Mouse (Mus musculus) intestine, postnatal 0 days (tissue): ENCODE results near the gene Gm11172. TPM values are rescaled to one million over a fixed set of nuclear protein-coding genes. Genes with fewer than 3 reads are reported as not detected.
"Not testable (repeated sequence)": the region's sequence is repeated elsewhere in the genome, so short reads cannot be mapped to it uniquely, and the experiment has no call there.

ENCODE experiments used
- ATAC-seq: fragments of 200-750 bp; cut with Nextera tagmentation; 2 replicates; pipeline ENCODE4 v1.8.0; 2017; ENCODE audit warnings: mild to moderate bottlenecking, moderate TSS enrichment, moderate library complexity
- H3K27ac ChIP-seq: fragments of 300-500 bp; sonication (generic); 2 replicates; pipeline ENCODE4 v1.5.1; 2014; ENCODE audit warnings: mild to moderate bottlenecking, low read depth, low read length, moderate library complexity
- H3K27me3 ChIP-seq: fragments of 300-500 bp; sonication (generic); replicated peaks from 2 replicates; pipeline ENCODE4 v1.6.1; 2014; ENCODE audit warnings: low read length, mixed read lengths; ENCODE audit not compliant: control insufficient read depth, insufficient read depth
- H3K36me3 ChIP-seq: fragments of 300-500 bp; sonication (generic); 2 replicates; pipeline ENCODE4 v1.6.1; 2014; ENCODE audit warnings: mild to moderate bottlenecking, moderate library complexity; ENCODE audit not compliant: control insufficient read depth, insufficient read depth
- H3K4me1 ChIP-seq: fragments of 300-500 bp; sonication (generic); replicated peaks from 2 replicates; pipeline ENCODE4 v1.6.1; 2014; ENCODE audit warnings: antibody characterized with exemption, low read length, mixed read lengths; ENCODE audit not compliant: control insufficient read depth, insufficient read depth
- H3K4me2 ChIP-seq: fragments of 300-500 bp; sonication (generic); replicated peaks from 2 replicates; pipeline ENCODE4 v1.6.1; 2014; ENCODE audit warnings: low read depth, mild to moderate bottlenecking, moderate library complexity
- H3K4me3 ChIP-seq: fragments of 300-500 bp; sonication (generic); 2 replicates; pipeline ENCODE4 v1.5.1; 2014; ENCODE audit warnings: low read depth, low read length
- H3K9ac ChIP-seq: fragments of 300-500 bp; sonication (generic); 2 replicates; pipeline ENCODE4 v1.6.1; 2014; ENCODE audit warnings: mild to moderate bottlenecking, low read depth, low read length
- H3K9me3 ChIP-seq: fragments of 300-500 bp; sonication (generic); 2 replicates; pipeline ENCODE4 v1.6.1; 2016; ENCODE audit warnings: mixed run types; ENCODE audit not compliant: control insufficient read depth
- CTCF ChIP-seq: sonication (generic); IDR thresholded peaks from 2 replicates; pipeline ENCODE4 v1.5.1; 2016; ENCODE audit warnings: low read depth, mild to moderate bottlenecking, control low read depth, antibody characterized with exemption, moderate library complexity
- WGBS: fragments of 180-500 bp; shearing (Covaris S2); extraction: QIAGEN DNeasy Blood & Tissue Kit; methylation state at CpG from one replicate; pipeline ENCODE4 v1.1.7; 2014; 5-methylcytosine and 5-hydroxymethylcytosine counted together
- polyA plus RNA-seq: library from polyadenylated mRNA; unstranded; fragments of >200 nt; fragmentation: Nextera tagmentation; extraction: Ambion mirVana; gene quantifications from 2 replicates; pipeline ENCODE4 v1.2.1, GENCODE M21; 2015

The Gm11172 gene
- polyA plus RNA-seq, 1 experiment from 2014 or later = not detected

DNA sequence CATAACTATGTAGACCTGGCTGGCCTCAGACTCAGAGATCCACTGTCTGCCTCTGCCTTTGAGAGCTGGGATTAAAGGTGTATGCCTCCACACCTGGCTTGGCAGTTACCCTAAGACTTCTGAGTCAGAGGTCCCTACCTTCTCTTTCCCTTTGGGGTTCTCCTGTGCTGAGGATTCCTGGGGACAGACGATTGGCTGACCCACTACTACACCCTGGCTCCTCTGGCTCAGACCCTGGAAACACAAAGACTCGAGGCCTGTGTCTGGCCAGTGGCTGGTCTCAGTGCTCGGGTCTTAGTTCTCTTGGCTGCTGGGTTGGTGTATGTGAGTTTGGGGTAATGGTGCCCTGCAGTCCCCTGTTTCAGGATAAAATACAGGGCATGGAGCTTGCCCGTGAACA is 38.2 kb downstream of the Gm11172 start:
- Histone ChIP-seq H3K9ac (no peak overlapping the region), H3K4me1 (no peaks in the 10 kb centered on the region), H3K4me2 (no peak overlapping the region), H3K27me3 (no peaks in the 10 kb centered on the region), H3K4me3 (no peak overlapping the region), H3K36me3 (no peaks in the 10 kb centered on the region), H3K9me3 (no peaks in the 10 kb centered on the region), H3K27ac (no peak overlapping the region)
- no peak for ATAC-seq
- 74% methylated on average over 4 of the region's 4 CpGs for WGBS
- TF ChIP-seq CTCF = no peak

DNA sequence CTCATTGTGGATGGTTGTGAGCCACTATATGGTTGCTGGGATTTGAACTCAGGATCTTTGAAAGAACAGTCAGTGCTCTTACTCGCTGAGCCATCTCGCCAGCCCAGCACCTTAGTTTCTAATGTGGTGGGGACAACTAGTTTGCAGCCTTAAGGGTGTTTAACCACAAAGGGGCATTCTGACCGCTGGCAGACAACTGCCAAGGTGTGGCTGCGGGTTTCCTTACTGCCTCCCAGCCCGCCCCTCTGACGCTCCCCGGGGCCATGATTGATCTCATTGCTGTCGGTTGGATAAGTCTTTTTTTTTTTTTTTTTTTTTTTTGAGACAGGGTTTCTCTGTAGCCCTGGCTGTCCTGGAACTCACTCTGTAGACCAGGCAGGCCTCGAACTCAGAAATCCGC is 39.5 kb downstream of the Gm11172 start:
- 90% methylated on average over 10 of the region's 10 CpGs for WGBS
- not testable (repeated sequence) for H3K36me3 ChIP-seq

DNA sequence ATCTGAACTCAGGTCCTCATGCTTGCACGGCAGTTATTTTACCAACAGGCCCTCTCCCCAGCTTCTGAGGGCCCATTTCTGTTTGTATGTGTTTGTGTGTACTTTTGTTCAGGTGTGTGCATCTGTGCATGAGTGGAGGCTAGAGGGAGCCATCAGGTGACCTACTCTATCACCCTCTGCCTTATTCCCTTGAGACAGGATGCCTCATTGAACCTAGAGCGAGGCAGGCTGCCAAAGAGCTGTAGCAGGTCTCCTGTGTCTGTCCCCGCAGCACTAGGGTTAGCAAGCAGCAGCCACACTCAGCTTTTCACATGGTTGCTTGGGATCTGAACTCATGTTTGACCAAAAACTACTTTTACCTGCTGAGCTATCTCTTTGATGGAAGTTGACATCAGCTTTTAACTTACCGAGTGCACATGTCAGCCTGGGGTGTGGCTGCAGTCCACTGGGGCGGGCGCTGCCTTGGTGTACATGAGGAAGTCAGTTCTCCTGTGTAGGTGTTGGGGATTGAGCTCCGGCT is 47.1 kb downstream of the Gm11172 start:
- H3K4me2 ChIP-seq = no peak overlapping the region
- H3K4me3 ChIP-seq = no peak overlapping the region
- no peaks in the 10 kb centered on the region for H3K9me3 ChIP-seq
- H3K9ac ChIP-seq = no peak overlapping the region
- no peaks in the 10 kb centered on the region for H3K36me3 ChIP-seq
- H3K27me3 ChIP-seq = no peaks in the 10 kb centered on the region
- TF ChIP-seq CTCF = no peak
- H3K27ac ChIP-seq = no peak overlapping the region
- no peaks in the 10 kb centered on the region for H3K4me1 ChIP-seq
- ATAC-seq = no peak
- 73% methylated on average over 7 of the region's 7 CpGs for WGBS

More for the DNA sequence above, 39.5 kb downstream of the Gm11172 start:
- H3K9me3 ChIP-seq, H3K27me3 ChIP-seq, H3K4me1 ChIP-seq, ATAC-seq, H3K4me2 ChIP-seq, H3K4me3 ChIP-seq, H3K27ac ChIP-seq, H3K9ac ChIP-seq: not testable (repeated sequence)

DNA sequence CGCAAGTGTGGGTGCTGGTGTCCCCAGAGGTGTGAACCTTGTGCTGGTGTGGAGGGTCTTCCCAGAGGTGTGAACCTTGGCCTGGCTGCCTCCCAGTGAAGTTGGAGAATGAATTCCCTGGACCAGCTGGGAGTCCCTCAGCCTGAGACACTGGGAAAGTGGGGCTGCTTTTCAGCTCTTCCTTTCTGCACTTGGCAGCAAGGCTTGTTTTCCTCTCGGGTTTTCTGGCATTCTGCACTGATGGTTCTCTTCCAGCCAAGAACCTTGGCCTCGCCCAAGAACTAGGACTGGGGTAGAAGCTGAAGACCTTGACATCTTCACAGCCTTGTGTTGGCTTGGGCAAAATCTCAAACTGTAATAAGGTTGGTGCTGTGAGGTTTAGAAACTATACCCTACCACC is 48.7 kb downstream of the Gm11172 start:
- no peak for TF ChIP-seq CTCF
- H3K4me1 ChIP-seq = no peaks in the 10 kb centered on the region
- ATAC-seq = no peak

More for the DNA sequence above, 48.7 kb downstream of the Gm11172 start:
- no peak overlapping the region for H3K4me2 ChIP-seq
- WGBS = 74% methylated on average over 3 of the region's 3 CpGs
- H3K27me3 ChIP-seq = no peaks in the 10 kb centered on the region
- no peak overlapping the region for H3K4me3 ChIP-seq
- no peak overlapping the region for H3K27ac ChIP-seq
- H3K36me3 ChIP-seq = no peaks in the 10 kb centered on the region
- H3K9ac ChIP-seq = no peak overlapping the region
- no peaks in the 10 kb centered on the region for H3K9me3 ChIP-seq

Other genes with a start within 250 kb of the Gm11172 start
- 3.8 and 4.0 TPM in 2 replicates for gene Socs1, start 27.4 kb upstream of the Gm11172 start, polyA plus RNA-seq
- gene Tnp2, start 24.3 kb upstream of the Gm11172 start, polyA plus RNA-seq = not detected in 2 replicates
- not detected in 2 replicates for gene Prm3, start 22.0 kb upstream of the Gm11172 start, polyA plus RNA-seq
- not detected in 2 replicates for gene Prm2, start 16.8 kb upstream of the Gm11172 start, polyA plus RNA-seq
- not detected in 2 replicates for gene Prm1, start 7.1 kb upstream of the Gm11172 start, polyA plus RNA-seq
- 0.53 and 0.88 TPM in 2 replicates for gene Rmi2, start 22.1 kb downstream of the Gm11172 start, polyA plus RNA-seq
- gene Snn, start 248.0 kb downstream of the Gm11172 start, polyA plus RNA-seq = 8.2 and 8.9 TPM in 2 replicates